Mouse (Mus musculus) cortical plate, adult 2 months (tissue): Measurements from ENCODE around the gene Tmprss6. TPM values are rescaled to one million over a fixed set of nuclear protein-coding genes. Genes with fewer than 3 reads are reported as not detected.
A peak's percentile ranks its signal among the peaks of the same experiment; 100 is the strongest.

Experiments
- H3K27ac ChIP-seq: fragments of 200-500 bp; 2 replicates; pipeline ENCODE4 v1.5.1; 2012; ENCODE audit warnings: low read length, control low read depth, inconsistent platforms; ENCODE audit not compliant: insufficient read depth
- H3K4me1 ChIP-seq: fragments of 200-500 bp; 2 replicates; pipeline ENCODE4 v1.6.1; 2011; ENCODE audit warnings: low read length; ENCODE audit not compliant: control insufficient read depth, insufficient read depth
- H3K4me3 ChIP-seq: fragments of 200-500 bp; 2 replicates; pipeline ENCODE4 v1.5.1; 2011; ENCODE audit warnings: mild to moderate bottlenecking, low read length, control low read depth; ENCODE audit not compliant: insufficient read depth
- CTCF ChIP-seq: fragments of 200-500 bp; IDR thresholded peaks from 2 replicates; pipeline ENCODE4 v1.5.1; 2011; ENCODE audit warnings: mild to moderate bottlenecking, control low read depth, low read length; ENCODE audit not compliant: insufficient read depth; ENCODE audit errors: extremely low read depth
- POLR2A ChIP-seq: fragments of 200-500 bp; IDR thresholded peaks from 2 replicates; pipeline ENCODE4 v1.6.1; 2011; ENCODE audit warnings: mild to moderate bottlenecking, low read length, control low read depth; ENCODE audit not compliant: insufficient read depth; ENCODE audit errors: extremely low read depth
- polyA plus RNA-seq: library from polyadenylated mRNA; depleted of rRNA; stranded (reverse); fragments of >200 nt; gene quantifications from 2 replicates; pipeline ENCODE4 v1.2.3, GENCODE M21; 2012

Tmprss6 gene
- polyA plus RNA-seq, 1 experiment = 0.04 TPM

DNA sequence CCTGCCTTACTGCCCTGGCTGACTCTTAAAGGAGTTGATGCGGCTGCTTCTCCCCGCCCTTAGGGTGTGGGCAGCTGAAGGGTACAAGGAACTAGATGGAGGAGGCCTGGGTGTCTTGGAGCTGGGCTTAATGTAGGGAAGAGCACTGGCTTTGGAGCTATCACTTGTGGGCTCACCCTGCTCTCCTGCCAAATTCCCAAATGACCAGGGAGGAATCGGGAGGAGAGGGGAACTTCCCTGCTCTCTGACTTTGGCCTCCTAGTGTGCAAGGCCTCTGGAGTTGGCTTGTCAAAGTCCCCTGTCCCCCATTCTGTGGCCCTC lies 39.3 kb downstream of the Tmprss6 start:
- no peak for TF ChIP-seq POLR2A
- no peak for TF ChIP-seq CTCF
- Histone ChIP-seq H3K4me1 (peaks cover 2% of the 10 kb centered on the region; the same call in 1 of the 2 replicates), H3K27ac (peak overlapping the region; percentile 82), H3K4me3 (peak overlapping the region; percentile 74)

DNA sequence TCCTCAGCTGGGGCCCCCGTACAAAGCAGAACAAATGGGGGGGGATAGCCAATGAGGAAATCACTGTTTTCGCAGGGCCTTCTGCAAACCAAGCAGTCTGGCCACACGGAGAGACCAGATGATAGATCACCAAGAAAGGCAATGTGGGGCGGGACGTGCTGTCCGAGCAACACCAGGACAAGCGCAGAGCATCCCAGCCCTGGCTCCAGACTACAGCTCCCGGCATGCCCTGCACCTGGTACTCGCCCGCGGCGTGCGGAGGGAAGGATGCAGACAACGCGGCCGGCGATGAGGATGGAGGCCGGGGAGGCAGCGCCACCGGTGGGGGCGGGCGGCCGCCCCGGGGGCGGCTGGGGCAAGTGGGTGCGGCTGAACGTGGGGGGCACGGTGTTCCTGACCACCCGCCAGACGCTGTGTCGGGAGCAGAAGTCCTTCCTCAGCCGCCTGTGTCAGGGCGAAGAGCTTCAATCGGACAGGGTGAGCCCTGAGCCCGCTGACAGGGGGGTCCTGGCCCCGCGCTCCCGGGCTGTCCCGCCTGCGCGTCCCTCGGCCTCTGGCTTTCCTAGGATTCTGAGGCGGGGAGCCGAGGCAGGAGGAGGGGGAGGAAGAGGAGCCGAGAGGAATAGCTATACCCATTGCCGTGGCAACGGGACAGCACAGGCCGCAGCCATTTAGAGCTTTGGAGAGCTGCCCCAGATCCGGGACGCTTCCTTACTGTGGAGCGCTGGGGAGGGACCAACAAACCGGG lies 39.9 kb downstream of the Tmprss6 start, which contains the start of gene Kctd17:
TSS of gene Kctd17 (plus strand) at position 174 of the 748 bp plus-strand sequence.
- TF ChIP-seq CTCF (no peak), POLR2A (peak; percentile 78)
- peak within 1 kb of the TSS; percentile 74 for H3K4me3 ChIP-seq
- H3K27ac ChIP-seq = peak within 1 kb of the TSS; percentile 82
- peaks cover 2% of the 10 kb centered on the region; the same call in 1 of the 2 replicates for H3K4me1 ChIP-seq

- H3K4me1 ChIP-seq = peaks cover 2% of the 10 kb centered on the region; the same call in 1 of the 2 replicates
- TF ChIP-seq POLR2A (no peak), CTCF (no peak)
- no peak overlapping the region for H3K4me3 ChIP-seq
- H3K27ac ChIP-seq = no peak overlapping the region
Observed at GRCm38 (mm10) chr15:78425230-78425629, 43.2 kb downstream of the Tmprss6 start.

DNA sequence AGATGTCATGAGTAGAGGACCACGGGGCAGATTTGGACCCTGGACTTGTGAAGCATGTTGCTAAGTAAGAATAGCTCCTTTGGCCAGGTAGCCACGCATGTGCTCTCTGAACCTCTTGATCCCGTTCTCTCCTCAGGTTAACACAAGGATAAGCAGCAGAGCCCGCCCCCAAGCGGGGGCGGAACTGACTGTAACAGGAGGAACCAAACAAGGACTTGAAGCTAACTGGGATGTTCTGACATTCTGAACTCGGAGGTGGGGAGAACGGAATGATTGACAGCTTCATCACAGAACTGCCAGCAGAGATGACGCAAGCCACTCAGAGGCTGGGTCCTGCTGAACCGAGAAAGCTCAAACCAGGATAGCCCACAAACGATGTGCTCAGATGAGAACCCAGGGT lies 43.9 kb downstream of the Tmprss6 start:
- TF ChIP-seq POLR2A (no peak), CTCF (no peak)
- Histone ChIP-seq H3K27ac (no peak overlapping the region), H3K4me3 (no peak overlapping the region), H3K4me1 (no peaks in the 10 kb centered on the region)

DNA sequence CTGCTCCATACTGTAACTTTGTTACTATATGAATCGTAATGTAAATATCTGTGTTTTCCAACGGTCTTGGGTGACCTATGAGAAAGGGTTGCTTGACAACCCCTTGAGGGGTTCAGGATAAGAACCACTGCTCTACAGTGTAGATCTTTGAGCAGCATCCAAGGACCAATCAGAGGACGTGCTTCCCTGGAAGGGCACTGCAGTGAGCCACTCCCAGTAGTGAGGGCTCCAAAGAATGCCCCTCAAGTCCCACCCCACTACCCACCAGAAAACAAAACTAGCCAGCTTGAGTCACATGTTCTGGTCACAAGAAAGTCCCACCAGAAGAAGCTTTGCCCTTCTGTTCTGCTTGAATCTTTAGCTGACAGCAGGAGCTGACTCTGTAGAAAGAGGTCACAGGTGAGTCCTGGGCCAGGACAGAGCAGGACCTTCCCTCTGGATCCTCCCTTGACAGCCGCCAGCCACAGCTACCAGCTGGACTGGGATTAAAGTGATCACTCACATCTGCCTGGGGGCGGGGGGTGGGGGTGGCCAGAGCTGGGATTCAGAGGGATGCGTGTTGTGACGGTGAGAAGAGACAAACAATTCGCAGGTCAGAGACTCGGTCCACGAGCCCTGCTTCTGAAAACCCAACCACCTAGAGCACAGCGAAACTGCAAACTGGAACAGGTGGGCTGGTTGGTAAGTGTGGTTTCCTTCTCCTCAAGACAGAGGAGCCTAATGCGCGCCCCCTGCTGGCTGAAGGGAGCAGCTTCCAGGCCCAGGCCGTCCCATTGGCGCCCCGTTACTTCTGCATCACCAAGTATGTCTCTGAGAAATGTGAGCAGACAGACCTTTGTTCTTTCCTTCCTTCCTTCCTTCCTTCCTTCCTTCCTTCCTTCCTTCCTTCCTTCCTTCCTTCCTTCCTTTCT lies 46.1 kb downstream of the Tmprss6 start:
- no peaks in the 10 kb centered on the region for H3K4me1 ChIP-seq
- no peak overlapping the region for H3K27ac ChIP-seq
- TF ChIP-seq POLR2A = no peak
- TF ChIP-seq CTCF = peak; percentile 85
- no peak overlapping the region for H3K4me3 ChIP-seq

GRCm38 (mm10) chr15:78420395-78420794 lies 48.0 kb downstream of the Tmprss6 start:
- H3K4me1 ChIP-seq = no peaks in the 10 kb centered on the region
- no peak overlapping the region for H3K27ac ChIP-seq
- no peak overlapping the region for H3K4me3 ChIP-seq
- TF ChIP-seq CTCF (no peak), POLR2A (no peak)

GRCm38 (mm10) chr15:78416937-78417336 lies 51.5 kb downstream of the Tmprss6 start:
- no peak overlapping the region for H3K27ac ChIP-seq
- H3K4me1 ChIP-seq = no peaks in the 10 kb centered on the region
- TF ChIP-seq CTCF (no peak), POLR2A (no peak)
- no peak overlapping the region for H3K4me3 ChIP-seq

DNA sequence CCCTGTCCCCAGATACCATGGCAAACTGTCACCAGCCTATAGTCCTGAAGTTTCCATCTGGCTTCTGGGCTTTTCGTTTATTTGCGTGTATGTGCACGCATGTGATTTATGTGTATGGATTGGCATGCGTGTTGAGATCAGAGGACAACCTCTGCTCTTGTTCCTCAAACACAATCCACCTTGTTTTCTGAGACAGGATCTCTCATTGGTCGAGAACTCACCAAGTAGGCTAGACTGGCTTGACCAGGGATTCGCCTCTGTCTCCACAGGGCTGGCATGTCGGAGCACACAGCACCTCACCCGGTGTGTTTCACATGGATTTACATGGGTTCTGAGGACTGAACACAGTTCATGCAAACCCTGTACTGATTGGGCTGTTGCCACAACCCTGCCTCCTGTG lies 54.3 kb downstream of the Tmprss6 start:
- Histone ChIP-seq H3K4me1 (no peaks in the 10 kb centered on the region), H3K27ac (no peak overlapping the region), H3K4me3 (no peak overlapping the region)
- TF ChIP-seq POLR2A = no peak
- no peak for TF ChIP-seq CTCF

GRCm38 (mm10) chr15:78413719-78414117 lies 54.7 kb downstream of the Tmprss6 start:
- H3K27ac ChIP-seq = no peak overlapping the region
- TF ChIP-seq CTCF (no peak), POLR2A (no peak)
- no peak overlapping the region for H3K4me3 ChIP-seq
- H3K4me1 ChIP-seq = no peaks in the 10 kb centered on the region

GRCm38 (mm10) chr15:78413083-78413718 lies 55.2 kb downstream of the Tmprss6 start:
- H3K4me3 ChIP-seq = no peak overlapping the region
- TF ChIP-seq CTCF (no peak), POLR2A (no peak)

More at GRCm38 (mm10) chr15:78413083-78413718, 55.2 kb downstream of the Tmprss6 start:
- Histone ChIP-seq H3K4me1 (no peaks in the 10 kb centered on the region), H3K27ac (no peak overlapping the region)
